Mouse (Mus musculus): ENCODE data around the gene Zmiz1. TPM values are rescaled to one million over a fixed set of nuclear protein-coding genes. Genes with fewer than 3 reads are reported as not detected.

Zmiz1 gene
- polyA plus RNA-seq, 1 experiment from 2014 or later: 12.4 TPM

DNA sequence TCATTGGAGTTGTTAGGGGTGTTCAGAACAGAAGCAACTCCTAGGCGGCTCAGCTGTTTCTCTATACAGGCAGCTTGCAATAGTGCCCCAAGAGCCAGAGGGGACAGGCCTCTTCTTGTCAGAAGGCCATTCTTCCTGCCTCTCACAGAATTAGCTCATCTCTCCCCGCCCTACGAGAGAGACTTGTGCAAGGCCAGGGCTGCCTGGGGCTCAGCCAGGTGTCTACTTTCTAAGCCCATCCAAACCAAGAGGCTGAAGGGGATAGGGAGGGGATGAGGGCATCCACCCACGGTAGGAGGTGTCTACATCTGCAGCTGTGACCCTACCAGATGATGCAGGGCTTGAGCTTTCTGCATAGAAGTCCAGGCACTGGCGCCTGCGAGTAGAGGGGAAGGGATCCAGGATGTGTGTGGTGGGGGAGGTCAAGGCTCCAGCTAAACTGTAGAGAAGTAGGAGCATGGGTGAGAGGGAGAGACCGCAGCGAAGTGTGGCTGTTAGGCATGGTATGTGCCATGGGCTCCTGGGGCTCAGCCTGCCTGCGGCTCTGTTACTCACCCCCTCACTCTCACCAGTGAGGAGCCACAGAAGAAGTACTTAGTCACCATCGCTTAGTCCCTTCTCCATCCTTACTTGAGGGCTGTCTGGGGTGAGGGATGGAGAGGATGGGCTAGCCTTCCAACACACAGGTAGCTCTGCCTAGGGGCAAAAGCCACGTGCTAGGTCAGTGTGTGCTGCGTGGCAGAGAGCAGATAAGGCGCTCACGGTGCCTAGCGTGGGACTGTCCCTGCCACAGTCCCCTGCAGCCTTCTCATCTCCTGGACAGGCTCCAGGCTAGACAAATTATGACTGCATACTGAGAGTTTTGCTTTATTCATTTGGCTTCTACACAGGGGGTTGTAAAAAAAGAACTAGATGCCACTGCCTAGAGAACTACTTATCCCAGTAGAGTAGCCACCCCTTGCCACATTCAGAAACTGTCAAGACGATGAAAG, 130.3 kb downstream of the Zmiz1 start:
- 67% methylated on average over 16 of the region's 16 CpGs for WGBS
- TF ChIP-seq CTCF (IDR thresholded peaks at IDR 0.05; ENCODE audit: low read depth): no peak
- Histone ChIP-seq H3K9me3 (ENCODE audit: control insufficient read depth) (no peaks in the 10 kb centered on the region), H3K4me3 (ENCODE audit: low read depth, low read length) (no peak overlapping the region), H3K36me3 (ENCODE audit: control insufficient read depth, insufficient read depth) (peaks cover 17% of the 10 kb centered on the region; the same call in 1 of the 2 replicates), H3K27ac (ENCODE audit: low read depth, low read length) (no peak overlapping the region), H3K4me2 (replicated peaks; ENCODE audit: low read depth) (no peak overlapping the region), H3K9ac (ENCODE audit: low read depth, low read length) (0 out of 2 replicates have a peak overlapping the region, but pooled peaks have one; percentile 2), H3K4me1 (replicated peaks; ENCODE audit: control insufficient read depth, insufficient read depth, low read length) (peaks cover 11% of the 10 kb centered on the region), H3K27me3 (replicated peaks; ENCODE audit: control insufficient read depth, insufficient read depth, low read length) (no peaks in the 10 kb centered on the region)
- no peak for ATAC-seq

DNA sequence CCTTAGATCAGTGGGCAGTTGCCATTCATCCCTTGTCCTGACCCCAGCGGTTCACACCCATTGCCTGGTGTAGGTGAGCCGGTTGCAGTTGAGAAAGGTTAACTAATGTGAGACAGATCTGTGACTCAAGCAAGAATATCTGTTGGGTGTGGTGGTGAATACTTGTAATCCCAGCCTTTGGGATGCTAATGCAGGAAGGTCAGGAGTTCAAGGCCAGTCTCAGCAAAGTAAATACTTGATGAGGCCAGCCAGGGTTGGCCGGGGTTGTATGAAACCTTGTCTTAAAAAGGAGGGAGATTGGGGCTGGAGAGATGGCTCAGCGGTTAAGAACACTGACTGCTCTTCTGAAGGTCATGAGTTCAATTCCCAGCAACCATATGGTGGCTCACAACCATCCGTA, 132.0 kb downstream of the Zmiz1 start:
- H3K4me1 ChIP-seq (replicated peaks; ENCODE audit: control insufficient read depth, insufficient read depth, low read length): peaks cover 11% of the 10 kb centered on the region
- no peaks in the 10 kb centered on the region for H3K27me3 ChIP-seq (replicated peaks; ENCODE audit: control insufficient read depth, insufficient read depth, low read length)
- TF ChIP-seq CTCF (IDR thresholded peaks at IDR 0.05; ENCODE audit: low read depth): no peak
- 37% methylated on average over 4 of the region's 5 CpGs for WGBS
- no peak overlapping the region for H3K4me3 ChIP-seq (ENCODE audit: low read depth, low read length)
- no peaks in the 10 kb centered on the region for H3K9me3 ChIP-seq (ENCODE audit: control insufficient read depth)
- no peak overlapping the region for H3K27ac ChIP-seq (ENCODE audit: low read depth, low read length)
- no peak overlapping the region for H3K9ac ChIP-seq (ENCODE audit: low read depth, low read length)
- H3K4me2 ChIP-seq (replicated peaks; ENCODE audit: low read depth): no peak overlapping the region
- peaks cover 6% of the 10 kb centered on the region; the same call in 1 of the 2 replicates for H3K36me3 ChIP-seq (ENCODE audit: control insufficient read depth, insufficient read depth)
- no peak for ATAC-seq

DNA sequence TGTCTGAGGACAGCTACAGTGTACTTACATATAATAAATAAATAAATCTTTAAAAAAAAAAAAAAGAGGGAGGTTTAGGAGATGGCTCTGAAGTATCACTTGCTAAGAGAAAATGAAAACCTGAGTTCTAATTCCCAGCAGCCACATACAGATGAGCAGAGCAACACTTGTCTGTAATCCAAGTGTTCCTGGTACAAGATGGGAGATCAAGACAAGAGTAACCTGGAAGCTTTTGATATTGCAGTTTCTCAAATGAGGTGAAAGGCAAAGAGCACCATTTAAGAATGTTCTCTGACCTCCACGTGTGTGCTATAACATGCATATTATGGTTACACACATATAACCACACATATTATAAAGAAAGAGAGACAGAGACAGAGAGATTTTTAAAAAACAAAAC, 132.4 kb downstream of the Zmiz1 start:
- H3K4me1 ChIP-seq (replicated peaks; ENCODE audit: control insufficient read depth, insufficient read depth, low read length): peaks cover 11% of the 10 kb centered on the region
- no peak for TF ChIP-seq CTCF (IDR thresholded peaks at IDR 0.05; ENCODE audit: low read depth)

DNA sequence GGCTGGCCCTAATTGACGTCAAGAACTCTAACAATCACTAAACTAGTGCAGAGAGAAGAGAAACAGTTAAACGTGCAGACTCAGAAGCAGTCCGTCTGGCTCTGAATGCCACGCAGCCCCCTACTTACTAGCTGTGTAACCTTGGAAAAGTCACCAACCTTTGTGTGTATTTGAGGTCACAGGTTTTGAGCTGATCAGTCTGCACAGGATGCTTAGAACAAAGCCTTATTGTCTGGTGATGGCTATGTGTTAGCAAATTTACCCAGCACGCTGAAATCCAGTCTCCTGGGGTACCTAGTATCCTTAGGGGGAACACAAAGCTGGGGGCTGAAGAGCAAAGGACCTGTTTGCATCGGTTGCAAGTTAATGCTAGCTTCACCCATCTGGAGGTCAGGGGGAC, 133.5 kb downstream of the Zmiz1 start:
- H3K4me2 ChIP-seq (replicated peaks; ENCODE audit: low read depth): no peak overlapping the region
- WGBS: 64% methylated on average over 6 of the region's 6 CpGs
- H3K27me3 ChIP-seq (replicated peaks; ENCODE audit: control insufficient read depth, insufficient read depth, low read length): no peaks in the 10 kb centered on the region

More for the DNA sequence above, 132.4 kb downstream of the Zmiz1 start:
- Histone ChIP-seq H3K9me3 (ENCODE audit: control insufficient read depth) (no peaks in the 10 kb centered on the region), H3K36me3 (ENCODE audit: control insufficient read depth, insufficient read depth) (peaks cover 4% of the 10 kb centered on the region; the same call in 1 of the 2 replicates), H3K4me2 (replicated peaks; ENCODE audit: low read depth) (no peak overlapping the region), H3K4me3 (ENCODE audit: low read depth, low read length) (no peak overlapping the region), H3K27ac (ENCODE audit: low read depth, low read length) (no peak overlapping the region), H3K27me3 (replicated peaks; ENCODE audit: control insufficient read depth, insufficient read depth, low read length) (no peaks in the 10 kb centered on the region), H3K9ac (ENCODE audit: low read depth, low read length) (no peak overlapping the region)
- 97% methylated on average over 1 of the region's 1 CpGs for WGBS
- ATAC-seq: no peak

DNA sequence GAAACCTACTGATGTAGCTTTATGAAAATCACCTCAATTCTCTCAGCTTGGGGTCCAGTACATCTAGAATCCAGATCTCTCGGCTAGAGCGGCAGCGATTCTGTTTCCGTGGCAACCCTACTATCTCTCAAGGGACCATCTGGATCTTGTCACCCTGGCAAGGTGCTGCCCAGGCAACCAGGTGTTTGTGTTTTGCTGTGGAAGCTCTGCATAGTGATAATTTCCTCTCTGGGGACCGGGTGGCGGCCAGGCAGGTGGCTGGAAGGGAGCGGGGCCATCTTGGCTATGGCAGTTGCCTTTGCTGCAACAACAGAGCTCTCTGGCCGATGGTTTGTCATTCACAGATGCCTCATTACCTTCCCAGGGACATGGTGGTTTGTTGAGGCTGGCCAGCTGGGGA, 134.9 kb downstream of the Zmiz1 start:
- H3K27ac ChIP-seq (ENCODE audit: low read depth, low read length): peak overlapping the region; percentile 28
- H3K27me3 ChIP-seq (replicated peaks; ENCODE audit: control insufficient read depth, insufficient read depth, low read length): no peaks in the 10 kb centered on the region
- 60% methylated on average over 8 of the region's 8 CpGs for WGBS
- H3K4me1 ChIP-seq (replicated peaks; ENCODE audit: control insufficient read depth, insufficient read depth, low read length): no peaks in the 10 kb centered on the region
- no peak for TF ChIP-seq CTCF (IDR thresholded peaks at IDR 0.05; ENCODE audit: low read depth)
- ATAC-seq: no peak
- no peak overlapping the region for H3K4me2 ChIP-seq (replicated peaks; ENCODE audit: low read depth)
- no peaks in the 10 kb centered on the region for H3K9me3 ChIP-seq (ENCODE audit: control insufficient read depth)
- H3K9ac ChIP-seq (ENCODE audit: low read depth, low read length): no peak overlapping the region
- no peak overlapping the region for H3K4me3 ChIP-seq (ENCODE audit: low read depth, low read length)
- H3K36me3 ChIP-seq (ENCODE audit: control insufficient read depth, insufficient read depth): peaks cover 13% of the 10 kb centered on the region; the same call in 1 of the 2 replicates

More for the DNA sequence above, 133.5 kb downstream of the Zmiz1 start:
- Histone ChIP-seq H3K9me3 (ENCODE audit: control insufficient read depth) (no peaks in the 10 kb centered on the region), H3K9ac (ENCODE audit: low read depth, low read length) (no peak overlapping the region), H3K4me1 (replicated peaks; ENCODE audit: control insufficient read depth, insufficient read depth, low read length) (peaks cover 5% of the 10 kb centered on the region), H3K4me3 (ENCODE audit: low read depth, low read length) (no peak overlapping the region), H3K36me3 (ENCODE audit: control insufficient read depth, insufficient read depth) (peaks cover 4% of the 10 kb centered on the region; the same call in 1 of the 2 replicates), H3K27ac (ENCODE audit: low read depth, low read length) (no peak overlapping the region)
- TF ChIP-seq CTCF (IDR thresholded peaks at IDR 0.05; ENCODE audit: low read depth): no peak
- ATAC-seq: no peak

DNA sequence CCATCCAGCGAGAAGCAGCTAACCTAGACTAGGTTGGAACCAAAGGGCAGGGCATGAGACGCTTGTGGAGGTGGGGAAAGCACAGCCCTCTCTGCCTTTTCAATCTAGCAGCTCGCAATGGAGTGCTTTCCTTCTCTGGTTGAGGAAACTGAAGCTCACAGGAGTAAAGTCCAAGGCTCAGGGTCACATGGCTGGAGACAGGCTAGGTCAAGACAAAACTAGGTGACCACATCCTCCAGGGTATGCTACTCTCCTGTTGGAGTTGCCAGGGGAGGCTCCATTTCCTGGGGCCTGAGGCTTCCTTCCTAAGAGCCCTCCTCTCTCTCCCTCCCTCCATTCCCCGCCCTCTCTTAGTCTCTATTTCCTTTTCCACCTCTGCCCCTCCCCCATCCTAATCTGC, 135.6 kb downstream of the Zmiz1 start:
- Histone ChIP-seq H3K9ac (ENCODE audit: low read depth, low read length) (no peak overlapping the region), H3K27ac (ENCODE audit: low read depth, low read length) (peak overlapping the region; percentile 28; the same call in 1 of the 2 replicates), H3K4me3 (ENCODE audit: low read depth, low read length) (no peak overlapping the region), H3K9me3 (ENCODE audit: control insufficient read depth) (no peaks in the 10 kb centered on the region), H3K36me3 (ENCODE audit: control insufficient read depth, insufficient read depth) (peaks cover 16% of the 10 kb centered on the region; the same call in 1 of the 2 replicates), H3K4me1 (replicated peaks; ENCODE audit: control insufficient read depth, insufficient read depth, low read length) (no peaks in the 10 kb centered on the region), H3K27me3 (replicated peaks; ENCODE audit: control insufficient read depth, insufficient read depth, low read length) (no peaks in the 10 kb centered on the region), H3K4me2 (replicated peaks; ENCODE audit: low read depth) (no peak overlapping the region)
- TF ChIP-seq CTCF (IDR thresholded peaks at IDR 0.05; ENCODE audit: low read depth): no peak
- 0 out of 2 replicates have a peak, but pooled peaks have one; percentile 31 for ATAC-seq
- 50% methylated on average over 4 of the region's 4 CpGs for WGBS

Measured in intestine, postnatal 0 days (tissue).